Mouse (Mus musculus): ENCODE data around the gene Szt2.

Szt2 gene

DNA sequence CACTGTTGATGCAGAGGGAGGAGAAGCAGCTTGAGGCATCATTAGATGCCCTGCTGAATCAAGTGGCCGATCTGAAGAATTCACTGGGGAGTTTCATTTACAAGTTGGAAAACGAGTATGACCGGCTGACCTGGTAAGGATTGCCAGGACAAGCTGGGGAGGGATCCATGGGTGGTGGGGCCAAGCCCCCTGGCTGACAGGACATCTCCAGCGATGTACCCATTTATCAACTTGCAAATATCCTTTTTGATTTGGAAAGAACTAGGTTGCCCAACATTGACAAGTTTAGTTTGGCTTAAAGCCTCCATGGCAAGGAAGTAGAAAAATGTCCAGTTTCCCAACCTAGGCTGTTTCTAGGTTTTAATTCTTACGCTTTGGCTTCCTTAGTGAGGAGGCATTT lies 1.8 kb upstream of the Szt2 start:
- DNase-seq, result no peak

DNA sequence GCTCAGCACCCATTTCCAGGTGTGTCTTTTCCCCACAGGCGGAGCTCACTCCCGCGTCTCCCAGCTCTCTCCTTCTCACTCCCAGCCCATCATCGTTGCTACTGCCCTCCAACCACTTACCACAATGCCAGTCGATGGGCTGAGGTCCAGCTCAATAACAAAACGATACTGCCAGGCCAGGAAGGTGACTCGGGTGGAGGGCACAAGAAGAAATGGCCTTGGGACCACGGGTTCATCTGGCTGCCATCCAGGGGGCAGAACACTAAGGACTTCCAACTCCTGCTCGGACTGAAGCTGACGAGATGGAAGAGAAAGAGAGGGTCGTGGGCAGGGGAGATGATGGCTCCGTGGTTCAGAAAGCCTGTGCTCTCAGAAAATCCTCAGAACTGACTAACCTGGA lies 6.4 kb downstream of the Szt2 start:
- no peak for DNase-seq

DNA sequence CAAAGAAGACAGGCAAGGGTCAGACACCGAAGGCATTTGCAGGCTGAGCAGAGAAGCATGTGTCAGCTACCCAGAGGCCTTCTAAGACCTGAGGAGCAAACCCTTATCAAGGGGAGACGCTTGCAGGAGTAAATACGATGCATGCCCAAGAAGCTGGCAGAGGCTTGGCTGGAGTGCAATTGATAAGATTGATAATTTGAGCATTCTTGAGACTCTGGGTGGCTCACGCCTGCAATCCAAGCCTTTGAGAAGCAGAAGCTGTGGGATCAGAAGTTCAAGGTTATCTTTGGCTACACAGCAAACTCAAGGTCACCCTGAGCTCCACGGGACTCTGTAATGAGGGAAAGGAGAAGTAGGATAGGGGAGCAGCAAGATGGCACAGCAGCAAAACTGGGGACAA lies 7.2 kb downstream of the Szt2 start:
- DNase-seq, result no peak

DNA sequence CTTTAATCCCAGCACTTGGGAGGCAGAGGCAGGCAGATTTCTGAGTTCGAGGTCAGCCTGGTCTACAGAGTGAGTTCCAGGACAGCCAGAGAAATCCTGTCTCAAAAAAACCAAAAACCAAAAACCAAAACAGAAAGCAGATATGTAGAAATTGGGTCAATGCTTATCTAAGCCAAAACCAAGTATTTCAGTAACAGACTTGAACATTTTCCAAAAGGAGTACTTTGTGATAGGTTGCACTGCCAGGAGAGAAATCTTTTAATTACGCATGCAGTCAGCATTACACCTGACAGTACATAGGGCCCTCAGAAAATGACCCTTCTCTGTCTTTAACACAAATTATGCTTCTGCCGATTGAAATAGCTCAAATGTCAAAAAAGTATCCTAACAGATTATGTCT lies 7.7 kb downstream of the Szt2 start:
- no peak for DNase-seq

DNA sequence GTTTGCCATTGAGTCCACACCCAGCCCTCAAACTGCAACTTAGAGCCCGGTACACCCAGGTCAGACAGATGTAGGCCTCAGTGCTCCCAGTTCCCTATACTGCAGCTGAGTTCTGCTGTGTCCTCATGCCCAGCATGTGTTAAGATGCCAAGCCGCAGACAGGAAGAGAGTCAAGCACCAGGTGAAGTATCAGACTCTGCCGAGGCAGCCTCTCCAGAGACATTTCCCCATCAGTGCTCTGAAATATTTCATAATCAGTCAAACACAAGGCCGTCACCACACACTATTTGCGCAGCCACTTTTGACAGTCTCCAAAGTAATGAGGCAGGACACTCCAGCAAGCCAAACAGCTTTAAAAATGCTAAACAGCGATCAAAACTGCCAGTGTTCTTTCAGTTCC lies 10.7 kb downstream of the Szt2 start:
- no peak for DNase-seq

DNA sequence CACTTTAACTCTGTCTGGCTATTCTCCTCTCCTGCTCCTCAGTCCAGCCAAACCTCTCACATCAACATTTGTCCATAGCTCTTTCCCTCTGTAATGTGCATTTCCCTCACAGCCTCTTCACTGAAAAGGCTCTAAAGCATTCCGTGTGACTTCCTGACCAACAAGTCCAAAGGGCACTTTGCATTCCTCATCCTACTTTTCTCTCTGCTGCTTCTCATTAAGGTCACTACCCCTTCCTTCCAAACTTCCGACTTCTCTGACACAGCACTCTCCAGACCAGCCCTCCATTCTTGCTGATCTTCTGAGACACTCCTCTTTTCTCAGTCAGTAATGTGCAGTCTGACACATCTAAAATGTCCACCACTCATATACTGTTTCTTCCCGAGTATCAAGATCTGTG lies 12.6 kb downstream of the Szt2 start:
- DNase-seq, result no peak

DNA sequence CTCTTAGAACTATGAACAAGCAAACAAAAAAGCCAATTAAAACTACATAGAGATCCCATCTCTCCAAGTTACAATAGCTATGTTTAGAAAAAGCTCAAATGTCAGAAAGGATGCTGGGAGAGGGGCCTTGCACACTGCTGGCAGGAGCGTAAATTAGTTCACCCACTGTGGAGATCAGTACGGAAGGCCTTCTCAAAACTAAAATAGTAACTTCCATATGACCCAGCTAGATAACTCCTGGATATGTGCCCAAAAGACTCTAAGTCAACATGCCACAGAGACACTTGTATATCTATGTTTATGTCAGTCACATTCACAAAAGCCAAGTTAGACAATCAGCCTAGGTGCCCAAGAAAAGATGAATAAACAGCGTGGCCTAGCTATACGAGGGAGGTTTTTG lies 13.8 kb downstream of the Szt2 start:
- no peak for DNase-seq

DNA sequence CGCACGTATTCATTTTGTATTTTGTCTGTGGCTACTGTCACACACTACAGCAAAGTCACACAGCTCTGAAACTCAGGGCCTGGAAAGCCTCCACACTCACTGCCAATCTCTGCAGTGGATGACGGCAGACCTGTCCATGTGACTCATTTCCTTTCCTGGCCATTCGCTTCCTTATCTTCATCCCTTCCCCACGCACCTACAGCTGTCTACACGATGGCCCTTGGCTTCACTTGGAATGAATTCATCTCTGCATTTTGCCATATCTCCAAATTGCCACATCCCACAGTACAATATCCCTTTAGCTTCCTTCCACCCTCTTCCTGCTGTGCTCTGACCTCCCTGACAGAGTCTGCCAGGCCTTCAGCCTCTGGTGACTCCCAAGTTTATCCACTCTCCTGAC lies 14.6 kb downstream of the Szt2 start:
- DNase-seq, result no peak

DNA sequence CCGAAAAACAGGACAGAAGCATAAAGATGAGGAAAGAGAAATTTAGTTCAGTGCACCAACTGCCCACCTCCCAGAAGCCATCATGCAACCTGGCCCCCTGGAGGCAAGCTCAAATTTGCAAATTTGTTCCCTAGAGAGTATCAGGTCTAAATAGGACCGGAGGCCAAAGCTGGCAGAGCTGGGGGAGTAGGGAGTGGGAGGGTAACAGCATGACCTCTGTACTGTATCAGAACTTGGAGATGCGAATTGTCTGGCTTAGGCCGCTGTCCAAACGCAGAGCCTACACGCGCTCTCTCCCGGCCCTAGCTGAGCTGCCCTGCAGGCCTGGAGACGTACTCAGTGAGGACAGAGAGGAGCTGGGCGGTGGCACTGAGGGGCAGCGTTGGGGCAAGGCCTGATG lies 18.9 kb downstream of the Szt2 start:
- DNase-seq, result no peak

DNA sequence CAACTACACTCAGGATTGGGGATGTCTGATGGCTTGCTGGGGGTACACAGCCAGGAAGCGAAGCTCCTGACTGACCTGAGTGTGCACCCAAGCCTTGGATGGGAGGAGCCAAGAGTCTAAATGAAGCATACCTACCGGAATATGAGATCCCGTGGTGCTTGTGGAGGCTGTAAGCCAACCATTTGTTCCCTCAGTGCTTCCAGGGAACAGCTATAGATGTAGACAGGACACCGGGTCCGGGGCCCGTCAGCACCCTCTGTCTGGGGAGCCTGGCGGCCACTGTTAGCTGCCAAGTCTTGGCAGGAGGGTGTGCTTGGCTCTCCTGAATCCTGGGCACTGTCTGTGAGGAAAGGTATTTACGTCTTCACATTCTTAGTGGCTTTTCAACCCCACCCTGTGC lies 21.8 kb downstream of the Szt2 start:
- no peak for DNase-seq

DNA sequence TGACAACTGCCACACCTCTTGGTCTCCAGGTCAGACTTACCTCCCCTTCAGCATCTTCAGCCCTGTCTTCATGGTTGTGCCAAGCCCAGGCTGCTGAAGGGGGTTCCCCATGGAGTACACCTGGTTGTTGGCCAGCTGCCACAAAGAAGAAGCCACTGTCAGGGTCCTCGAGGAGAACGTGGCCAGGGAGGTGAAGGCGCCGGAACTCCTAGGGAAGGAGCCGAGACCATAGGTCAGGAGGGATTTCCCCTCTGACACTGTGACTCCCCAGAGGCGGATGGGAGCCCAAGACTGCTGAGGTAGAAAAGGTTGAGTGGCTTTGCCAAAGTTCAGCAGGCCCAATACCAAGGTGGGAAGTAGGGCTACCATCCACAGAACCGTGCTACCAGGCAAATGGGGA lies 25.8 kb downstream of the Szt2 start:
- DNase-seq, result no peak

DNA sequence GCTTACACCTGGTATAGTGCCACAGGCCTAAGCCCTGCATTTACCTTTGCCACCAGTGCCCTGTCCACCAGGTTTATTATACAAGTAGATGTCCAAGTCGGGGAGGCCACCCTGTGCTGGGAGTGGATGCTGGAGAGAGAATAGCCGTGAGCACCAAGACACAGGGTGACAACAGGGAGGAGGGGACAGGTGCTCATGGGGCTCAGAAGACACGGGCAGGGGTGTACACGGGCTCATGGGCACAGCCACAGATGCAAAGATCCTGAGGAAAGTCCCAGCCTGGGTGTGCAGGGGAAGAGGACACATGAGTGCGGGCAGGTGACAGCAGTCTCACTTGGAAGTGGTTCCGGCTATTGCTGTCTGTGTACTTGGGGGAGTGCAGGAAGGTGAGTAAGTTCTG lies 33.1 kb downstream of the Szt2 start:
- no peak for DNase-seq

DNA sequence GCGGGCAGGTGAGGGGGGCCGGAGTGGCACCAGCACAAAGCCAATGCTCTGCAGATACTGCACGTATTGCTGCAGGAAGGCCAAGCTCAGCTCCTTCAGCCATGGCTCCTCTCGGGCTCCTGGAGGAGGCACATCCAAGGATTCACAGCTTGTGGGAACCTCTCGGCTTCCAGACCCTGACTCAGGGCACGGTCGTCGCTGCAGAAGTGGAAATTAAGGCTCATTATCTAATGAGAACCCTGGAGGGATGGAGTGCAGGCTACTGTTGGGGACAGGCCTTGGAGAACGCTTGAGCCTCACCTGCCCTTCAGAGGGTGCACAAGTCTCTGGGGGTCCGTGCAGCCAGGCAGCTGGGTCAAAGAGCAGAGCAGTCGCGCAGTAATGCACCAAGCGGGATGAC lies 37.3 kb downstream of the Szt2 start:
- DNase-seq, result no peak

DNA sequence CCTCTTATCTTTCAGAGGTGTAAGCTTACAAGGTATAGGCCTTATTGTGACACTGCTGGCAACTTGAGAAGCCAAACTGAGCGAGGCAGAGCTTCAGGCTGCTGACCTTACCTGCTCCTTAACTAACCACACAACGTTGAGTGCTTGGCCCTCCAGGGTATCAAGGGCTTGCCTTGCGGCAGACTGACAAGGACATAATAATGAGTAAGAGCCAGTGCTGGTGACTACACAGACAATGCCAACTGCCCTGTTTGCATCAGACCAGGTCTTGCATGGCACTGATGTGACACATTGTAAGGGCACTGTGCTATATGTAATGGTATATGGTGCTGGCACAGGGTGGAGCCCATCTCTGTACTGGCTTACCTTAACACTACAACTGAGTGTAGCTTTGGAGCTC lies 40.5 kb downstream of the Szt2 start:
- peak; percentile 1 for DNase-seq

DNA sequence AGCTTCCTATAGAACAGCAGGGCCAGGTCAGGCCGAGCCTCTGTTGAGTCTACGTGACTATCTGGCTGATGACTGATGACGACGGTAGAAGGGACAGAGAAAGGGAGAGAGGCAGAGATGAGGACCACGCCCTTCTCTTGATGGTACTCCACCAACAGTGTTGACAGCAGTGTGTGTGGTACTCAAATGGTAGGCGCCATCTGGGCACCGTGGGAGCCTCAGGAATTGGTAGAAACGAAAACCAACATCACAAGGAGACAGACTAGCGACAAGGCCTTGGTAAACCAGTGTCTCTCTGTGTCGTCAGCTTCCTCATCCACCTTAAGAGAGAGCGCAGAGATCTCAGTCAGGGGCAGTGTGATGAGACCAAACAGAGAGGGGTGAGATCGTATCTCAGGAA lies 41.5 kb downstream of the Szt2 start:
- DNase-seq, result peak; percentile 1

DNA sequence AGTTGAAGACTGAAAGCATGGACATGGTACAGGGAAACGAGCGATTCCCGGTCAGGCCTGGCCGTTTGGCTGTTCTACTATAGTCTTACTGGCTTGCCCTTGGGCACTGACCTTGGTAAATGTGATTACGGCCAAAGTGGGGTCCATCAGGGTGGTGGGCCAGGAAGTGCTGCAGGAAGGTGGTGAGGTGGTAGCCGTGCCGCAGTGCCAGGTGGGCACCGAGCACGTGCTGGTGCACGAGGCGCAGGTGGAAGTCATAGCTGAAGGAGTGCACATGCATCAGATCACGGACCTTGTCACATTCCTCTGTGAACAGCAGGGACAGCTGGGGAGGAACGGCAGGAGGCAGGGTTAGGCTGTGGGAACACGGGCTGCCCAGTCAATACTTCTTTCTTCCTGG lies 43.1 kb downstream of the Szt2 start:
- no peak for DNase-seq

DNA sequence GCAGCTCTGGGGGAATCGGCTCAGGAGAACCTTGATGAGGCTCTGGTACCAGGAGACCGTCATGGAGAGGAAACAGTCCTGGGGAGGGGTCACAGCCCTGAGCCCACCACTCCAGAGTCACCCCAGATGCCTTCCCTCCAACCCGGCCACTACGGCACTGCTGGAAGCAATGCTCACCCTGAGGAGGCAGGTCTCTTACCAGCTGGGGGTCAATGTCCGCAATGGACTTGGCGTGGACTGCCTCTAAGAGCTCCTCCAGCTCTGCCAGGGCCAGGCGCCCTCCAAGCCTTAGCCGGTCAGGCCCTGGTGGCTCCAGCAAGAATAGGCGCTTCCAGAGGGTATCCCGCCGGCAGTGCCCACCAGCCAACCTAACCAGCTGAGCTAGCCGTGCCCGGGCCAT lies 44.4 kb downstream of the Szt2 start:
- DNase-seq, result no peak

DNA sequence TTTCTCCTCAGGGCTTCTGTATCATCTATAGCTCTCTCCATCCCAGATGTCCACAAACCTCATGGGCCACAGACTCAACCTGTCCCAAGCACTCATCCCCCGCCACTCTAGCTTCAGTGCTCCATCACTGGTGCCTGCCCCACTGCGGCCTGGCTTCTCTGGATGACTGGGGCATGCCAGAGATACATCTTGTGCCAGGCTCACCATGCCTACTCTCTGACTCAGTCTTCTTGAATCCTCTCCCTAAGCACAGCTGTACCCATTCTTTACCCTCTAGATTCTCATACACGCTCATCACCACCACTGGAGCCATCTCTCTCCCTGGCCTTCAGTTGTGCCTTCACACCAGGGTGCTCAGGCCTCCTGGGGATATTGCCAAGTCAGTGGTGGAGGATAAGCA lies 45.1 kb downstream of the Szt2 start:
- no peak for DNase-seq

DNA sequence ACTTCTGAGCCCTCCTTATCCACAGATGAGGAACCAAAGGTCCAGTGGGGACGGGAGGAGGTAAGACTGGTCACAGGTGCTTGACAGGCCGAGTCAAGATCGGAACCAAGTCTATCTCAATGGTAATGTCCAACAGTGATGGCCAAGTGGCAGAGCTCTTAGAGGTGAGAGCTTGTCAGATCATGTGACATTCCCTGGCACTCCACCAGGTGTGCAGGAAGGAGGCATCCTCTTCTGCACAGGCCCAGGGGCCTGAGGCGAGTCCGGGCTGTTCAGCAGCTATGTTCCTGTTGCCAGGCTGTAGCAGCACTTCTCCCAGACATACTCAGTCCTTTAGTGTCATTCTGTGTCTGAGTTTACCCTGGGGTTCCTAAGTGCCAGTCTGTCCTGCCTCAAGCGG lies 46.2 kb downstream of the Szt2 start:
- peak; percentile 43 for DNase-seq

DNA sequence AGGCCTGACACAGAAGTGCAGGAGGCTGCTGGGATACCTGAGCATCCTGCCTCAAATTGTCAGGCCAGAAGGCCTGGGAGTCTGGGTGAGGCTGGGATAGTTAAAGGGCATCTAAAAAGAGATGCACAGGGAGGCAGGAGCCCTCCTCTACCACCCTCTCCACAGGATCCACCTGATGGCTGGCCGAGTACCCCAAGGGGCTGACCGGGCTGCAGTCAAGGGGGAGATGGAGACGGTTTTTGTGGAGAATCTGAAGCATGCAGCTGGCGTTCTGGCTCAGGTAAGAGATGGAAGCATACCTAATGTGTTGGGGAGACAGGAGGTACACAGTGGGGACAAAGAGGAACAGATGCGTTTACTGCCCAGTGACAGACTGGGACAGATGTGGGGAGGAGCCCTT lies 47.6 kb downstream of the Szt2 start:
- DNase-seq, result peak; percentile 32

DNA sequence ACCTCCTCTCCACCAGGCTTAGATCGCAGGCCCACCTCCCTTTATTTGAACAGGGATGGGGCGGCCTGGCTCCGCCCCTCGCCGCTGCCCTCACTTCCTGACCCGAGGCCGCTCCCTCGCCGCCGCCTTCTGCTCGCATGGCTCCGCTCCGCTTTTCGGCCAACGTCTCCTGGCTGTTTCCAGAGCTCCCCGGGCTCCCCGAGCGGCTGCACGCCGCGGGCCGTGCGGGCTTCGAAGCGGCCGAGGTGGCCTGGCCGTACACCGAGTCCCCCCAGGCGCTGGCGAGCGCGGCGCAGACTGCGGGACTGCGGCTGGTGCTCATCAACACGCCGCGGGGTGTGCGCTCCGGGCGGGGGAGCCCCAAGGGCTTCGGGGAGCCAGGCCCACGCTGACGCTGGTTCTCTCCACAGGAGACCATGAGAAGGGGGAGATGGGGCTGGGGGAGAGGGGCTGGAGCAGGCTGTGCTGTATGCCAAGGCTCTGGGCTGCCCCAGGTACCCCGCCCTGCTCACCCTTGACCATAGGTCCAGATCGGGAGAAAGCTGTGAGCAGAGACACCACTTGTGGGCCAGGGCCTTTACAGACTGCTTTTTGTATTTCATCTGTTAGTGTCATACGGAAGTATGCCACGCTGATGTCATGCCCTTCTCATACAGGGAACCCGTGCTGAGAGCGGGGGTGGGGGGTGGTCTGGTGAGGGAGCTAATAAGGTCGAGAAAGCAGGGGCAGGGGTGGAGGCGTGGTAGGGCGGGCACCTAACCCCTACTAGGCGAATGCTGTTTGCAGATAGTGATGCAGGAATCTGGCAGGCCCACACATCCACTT lies 49.0 kb downstream of the Szt2 start:
- peak; percentile 84 for DNase-seq

DNA sequence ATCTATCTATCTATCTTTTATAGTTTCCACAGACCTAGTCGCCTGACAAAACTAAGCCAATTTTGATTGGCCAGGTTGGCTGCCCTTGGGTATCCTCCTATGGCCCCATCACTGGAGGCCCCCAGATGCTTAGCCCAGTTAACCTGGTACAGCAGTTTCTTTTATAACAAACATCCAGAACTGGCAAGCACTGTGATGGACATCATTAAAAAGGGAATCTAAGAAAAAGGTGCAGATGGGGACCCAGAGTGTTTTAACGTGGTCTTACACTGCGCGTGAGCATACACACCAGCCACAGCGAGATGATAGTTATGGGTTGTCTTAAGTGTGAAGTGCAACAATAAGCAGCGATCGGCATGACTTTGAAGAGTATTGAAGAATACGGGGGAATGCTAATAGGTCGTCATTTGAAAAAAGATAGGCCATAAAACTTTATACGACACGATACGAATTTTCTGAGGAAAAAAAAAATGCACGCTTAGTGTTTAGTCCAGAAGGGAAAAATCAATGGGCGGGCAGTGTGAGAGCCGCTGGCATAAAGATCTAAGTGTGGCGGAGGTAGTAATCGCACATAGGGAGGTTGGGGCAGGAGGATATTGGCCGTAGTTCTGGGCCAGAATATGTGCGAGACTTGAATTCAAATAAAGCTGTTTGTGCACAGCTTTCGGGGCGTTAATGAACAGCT lies 49.7 kb downstream of the Szt2 start:
- DNase-seq, result no peak

DNA sequence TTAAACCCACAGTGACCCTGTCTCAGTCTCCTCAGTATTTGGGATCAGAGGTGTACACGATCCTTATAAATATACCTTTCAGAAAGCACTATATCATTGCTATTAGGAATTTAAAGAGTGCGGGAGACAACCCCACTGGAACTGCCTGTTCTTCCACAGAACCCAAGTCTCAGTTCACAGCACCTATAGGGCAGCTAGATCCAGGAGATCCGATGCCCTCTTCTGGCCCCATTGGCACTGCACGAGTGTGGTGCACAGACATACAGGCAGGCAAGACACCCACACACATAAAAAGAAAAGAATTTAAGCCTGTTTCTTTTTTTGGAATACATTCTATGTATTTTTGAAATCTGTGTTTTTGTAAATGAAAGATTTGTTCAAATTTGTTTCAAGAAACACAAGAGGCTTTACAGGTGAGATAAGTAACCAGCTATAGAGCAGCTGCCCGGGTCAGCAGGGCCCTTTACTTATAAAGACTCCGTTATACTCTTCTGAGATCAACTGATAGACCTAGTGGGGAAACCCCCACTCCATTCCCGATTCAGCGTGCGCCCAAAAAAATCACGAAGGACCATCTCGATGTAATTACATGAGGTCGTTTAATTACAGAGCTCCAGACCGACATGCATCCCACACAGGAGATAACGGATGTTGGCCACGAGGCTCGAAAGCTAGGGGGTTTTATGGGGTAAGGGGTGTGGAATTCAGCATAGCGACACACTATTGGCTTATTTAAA lies 50.7 kb downstream of the Szt2 start:
- no peak for DNase-seq

DNA sequence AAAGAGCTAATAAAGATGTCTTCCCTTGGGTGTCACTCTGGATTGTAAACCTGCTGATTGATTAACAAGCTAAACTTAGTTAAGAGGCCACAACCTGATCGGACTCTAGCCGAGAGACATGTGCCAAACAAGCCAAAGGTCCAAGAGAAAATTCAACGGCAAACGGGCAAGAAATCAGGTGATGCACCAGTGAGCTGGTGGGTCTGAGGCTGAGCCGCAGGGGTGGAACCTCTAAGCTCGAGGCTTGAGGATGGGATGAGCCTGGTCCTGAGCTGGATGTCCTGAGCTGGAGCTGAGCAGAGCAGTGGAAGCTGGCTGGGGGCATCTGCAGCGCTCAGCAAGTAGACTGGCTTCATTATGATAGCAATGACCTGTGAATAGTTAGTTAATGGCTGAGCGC lies 51.6 kb downstream of the Szt2 start:
- DNase-seq, result no peak
